Mouse (Mus musculus) lung, postnatal 0 days (tissue): ENCODE measurements around the gene Cacng6.

ENCODE experiments used
- CTCF ChIP-seq: IDR thresholded peaks from 2 replicates; pipeline ENCODE4 v1.5.1; 2016; ENCODE audit warnings: antibody characterized with exemption, mild to moderate bottlenecking
- EP300 ChIP-seq: IDR thresholded peaks from 2 replicates; pipeline ENCODE4 v1.6.1; 2016; ENCODE audit warnings: antibody characterized with exemption, mild to moderate bottlenecking, control low read depth

GRCm38 (mm10) chr7:3422051-3422450, 1.9 kb upstream of the Cacng6 start:
- TF ChIP-seq CTCF (no peak), EP300 (no peak)
